42 mouse cellular contexts compared by ENCODE assay signal in genomic region chr7:49577096-49577495, GRCm38 (mm10). TPM values are rescaled to one million over a fixed set of nuclear protein-coding genes. Genes with fewer than 3 reads are reported as not detected.
"Had no signal": no experiment of that assay in that cellular context is flagged by ENCODE, and none has a peak within 500 bp of the region (broad histone marks: within the 10 kb centered on the region; RNA-seq: fewer than 3 reads in every experiment).

No protein-coding gene starts in this region.

- H3K9ac ChIP-seq: heart, embryonic 12.5 days; hindbrain, embryonic 12.5 days; hindbrain, embryonic 14.5 days; intestine, embryonic 15.5 days; kidney, embryonic 15.5 days; limb, embryonic 13.5 days; limb, embryonic 15.5 days; liver, embryonic 12.5 days; liver, embryonic 14.5 days had no signal

- H3K4me1 ChIP-seq: heart, embryonic 12.5 days; hindbrain, embryonic 10.5 days; hindbrain, embryonic 12.5 days; intestine, embryonic 15.5 days; kidney, embryonic 15.5 days; limb, embryonic 13.5 days; limb, embryonic 15.5 days; liver, embryonic 12.5 days had no signal

- DNase-seq: gastrocnemius, postnatal 14 days; gastrocnemius, postnatal 36 days; heart, adult 11 months; heart, postnatal 10 days; heart, postnatal 4 days; kidney, adult 18-20 months; kidney, adult 9 months; kidney, postnatal 14 days; kidney, postnatal 36 days; layer of hippocampus, adult 9-11 months; layer of hippocampus, postnatal 36 days; left cerebral cortex, postnatal 4 days had no signal

- H3K27ac ChIP-seq: heart, embryonic 10.5 days; hindbrain, embryonic 10.5 days; hindbrain, embryonic 12.5 days; hindbrain, embryonic 14.5 days; intestine, embryonic 15.5 days; kidney, embryonic 15.5 days; kidney, postnatal 0 days; limb, embryonic 13.5 days; limb, embryonic 15.5 days; liver, embryonic 12.5 days; liver, embryonic 14.5 days had no signal

- H3K27me3 ChIP-seq: heart, embryonic 12.5 days; hindbrain, embryonic 12.5 days; intestine, embryonic 15.5 days; kidney, embryonic 15.5 days; limb, embryonic 13.5 days; limb, embryonic 15.5 days; liver, embryonic 12.5 days had no signal

- H3K4me3 ChIP-seq: heart, embryonic 10.5 days; heart, embryonic 12.5 days; hindbrain, embryonic 10.5 days; hindbrain, embryonic 12.5 days; intestine, embryonic 15.5 days; kidney, embryonic 15.5 days; limb, embryonic 13.5 days; limb, embryonic 15.5 days; liver, embryonic 12.5 days had no signal

- ATAC-seq: inflammation-experienced regulatory T-cells, adult 6 months; intestine, embryonic 15.5 days; intestine, postnatal 0 days; liver, embryonic 12.5 days had no signal

RNA-seq across cellular contexts. Expression of gene Dbx1, which starts 59.6 kb away (rescaled TPM):
- total RNA-seq: gastrocnemius, adult 18-20 months; gastrocnemius, adult 8-10 months; gastrocnemius, postnatal 14 days; gastrocnemius, postnatal 36 days; heart, adult 8-10 months; heart, postnatal 10 days; heart, postnatal 25 days; heart, postnatal 4 days; layer of hippocampus, adult 18-20 months; layer of hippocampus, adult 8-10 months; layer of hippocampus, postnatal 14 days; layer of hippocampus, postnatal 36 days; left cerebral cortex, adult 18-20 months; left cerebral cortex, postnatal 25 days; left cerebral cortex, postnatal 4 days; liver, adult 2 months had no signal
- polyA plus RNA-seq: frontal cortex, adult 2 months; gonadal fat pad, adult 2 months; heart, embryonic 14.5 days; heart, embryonic 16.5 days; inflammation-experienced regulatory T-cells, adult 6 months; intestine, embryonic 15.5 days; intestine, postnatal 0 days; kidney, postnatal 0 days; large intestine, adult 2 months; limb, embryonic 11.5 days; liver, adult 2 months; liver, embryonic 12.5 days; liver, embryonic 14.5 days had no signal
